36 mouse cellular contexts compared by ENCODE assay signal in the genomic region with DNA sequence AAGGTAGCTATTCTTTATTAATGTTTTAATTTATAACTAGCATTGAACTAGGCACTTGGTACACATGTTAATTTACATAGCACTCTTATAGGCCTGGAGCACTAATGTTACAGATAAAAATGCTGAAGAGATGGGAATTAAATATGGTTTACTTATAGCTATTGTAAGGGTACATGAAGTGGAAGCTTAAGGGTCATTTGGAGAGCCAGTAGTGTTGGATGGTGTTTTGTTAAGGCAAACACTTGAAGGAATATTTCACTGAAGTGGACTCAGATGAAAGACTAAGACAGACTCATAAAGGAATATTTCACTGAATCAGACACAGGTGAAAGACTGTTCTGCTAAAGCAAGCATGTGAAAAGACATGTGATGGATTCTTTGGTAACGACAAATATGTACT.
"Had no signal": no experiment of that assay in that cellular context is flagged by ENCODE, and none has a peak within 500 bp of the region (broad histone marks: within the 10 kb centered on the region; RNA-seq: fewer than 3 reads in every experiment).

No protein-coding gene starts in this region.

- H3K4me3 ChIP-seq: heart, adult 2 months; heart, embryonic 10.5 days; heart, embryonic 12.5 days; heart, embryonic 13.5 days; heart, embryonic 15.5 days; hindbrain, embryonic 10.5 days; hindbrain, embryonic 12.5 days; hindbrain, embryonic 13.5 days; hindbrain, embryonic 15.5 days; intestine, embryonic 15.5 days; kidney, embryonic 15.5 days; layer of hippocampus, adult 2 months had no signal

- H3K4me1 ChIP-seq: heart, embryonic 10.5 days; heart, embryonic 12.5 days; heart, embryonic 13.5 days; heart, embryonic 15.5 days; hindbrain, embryonic 10.5 days; hindbrain, embryonic 12.5 days; hindbrain, embryonic 13.5 days; hindbrain, embryonic 15.5 days; intestine, embryonic 15.5 days; kidney, embryonic 15.5 days had no signal

- H3K9ac ChIP-seq: heart, embryonic 12.5 days; heart, embryonic 13.5 days; heart, embryonic 15.5 days; hindbrain, embryonic 12.5 days; hindbrain, embryonic 13.5 days; hindbrain, embryonic 14.5 days; hindbrain, embryonic 15.5 days; intestine, embryonic 15.5 days; kidney, embryonic 15.5 days had no signal

- H3K9me3 ChIP-seq: heart, embryonic 10.5 days; heart, embryonic 12.5 days; heart, embryonic 15.5 days; hindbrain, embryonic 10.5 days; hindbrain, embryonic 12.5 days; hindbrain, embryonic 13.5 days; hindbrain, embryonic 15.5 days; intestine, embryonic 15.5 days; kidney, embryonic 15.5 days had no signal

- ATAC-seq: hindbrain, embryonic 16.5 days; hindbrain, postnatal 0 days; inflammation-experienced regulatory T-cells, adult 6 months; intestine, embryonic 15.5 days; intestine, embryonic 16.5 days; intestine, postnatal 0 days had no signal

- H3K27me3 ChIP-seq: heart, embryonic 12.5 days; heart, embryonic 13.5 days; heart, embryonic 15.5 days; hindbrain, embryonic 12.5 days; hindbrain, embryonic 13.5 days; hindbrain, embryonic 15.5 days; intestine, embryonic 15.5 days; kidney, embryonic 15.5 days had no signal

- H3K4me2 ChIP-seq: heart, embryonic 11.5 days; heart, embryonic 12.5 days; heart, embryonic 13.5 days; heart, embryonic 15.5 days; hindbrain, embryonic 12.5 days; hindbrain, embryonic 13.5 days; hindbrain, embryonic 14.5 days; hindbrain, embryonic 15.5 days; intestine, embryonic 15.5 days; kidney, embryonic 15.5 days had no signal

- H3K36me3 ChIP-seq: heart, embryonic 10.5 days; heart, embryonic 12.5 days; heart, embryonic 13.5 days; heart, embryonic 15.5 days; hindbrain, embryonic 10.5 days; hindbrain, embryonic 12.5 days; hindbrain, embryonic 13.5 days; hindbrain, embryonic 15.5 days; intestine, embryonic 15.5 days; kidney, embryonic 15.5 days had no signal

- H3K27ac ChIP-seq: heart, adult 2 months; heart, embryonic 10.5 days; heart, embryonic 13.5 days; heart, embryonic 15.5 days; hindbrain, embryonic 10.5 days; hindbrain, embryonic 12.5 days; hindbrain, embryonic 13.5 days; hindbrain, embryonic 14.5 days; hindbrain, embryonic 15.5 days; hindbrain, postnatal 0 days; intestine, embryonic 15.5 days; kidney, embryonic 15.5 days; kidney, postnatal 0 days; layer of hippocampus, adult 2 months had no signal

- DNase-seq: heart, adult 18-20 months; heart, adult 2 months; heart, postnatal 10 days; heart, postnatal 14 days; heart, postnatal 36 days; heart, postnatal 4 days; kidney, adult 11 months; kidney, adult 18-20 months; kidney, adult 2 months; kidney, adult 8-10 months; kidney, adult 9 months; kidney, postnatal 10 days; kidney, postnatal 14 days; kidney, postnatal 25 days; kidney, postnatal 36 days; kidney, postnatal 4 days; layer of hippocampus, adult 9-11 months had no signal
